Mouse (Mus musculus) fibroblast of lung, adult 2 months (primary cell): ENCODE measurements around the gene Mettl23.
"Not testable (repeated sequence)": the region's sequence is repeated elsewhere in the genome, so short reads cannot be mapped to it uniquely, and the experiment has no call there.

Experiments
- DNase-seq: peaks from one replicate; pipeline ENCODE4 v3.0.0-alpha.2; 2011; ENCODE audit warnings: low read depth

Mettl23 gene

GRCm38 (mm10) chr11:116819932-116820593, 23.0 kb upstream of the Mettl23 start:
- no peak for DNase-seq

- DNase-seq, result no peak
Observed at GRCm38 (mm10) chr11:116821057-116821940, 21.8 kb upstream of the Mettl23 start.

- no peak for DNase-seq
Observed at GRCm38 (mm10) chr11:116822215-116822614, 20.9 kb upstream of the Mettl23 start.

GRCm38 (mm10) chr11:116822626-116823025, 20.5 kb upstream of the Mettl23 start:
- no peak for DNase-seq

- no peak for DNase-seq
Observed at GRCm38 (mm10) chr11:116823255-116823654, 19.8 kb upstream of the Mettl23 start.

- DNase-seq, result not testable (repeated sequence)
Observed at GRCm38 (mm10) chr11:116823885-116824284, 19.2 kb upstream of the Mettl23 start.

GRCm38 (mm10) chr11:116825230-116825629, 17.8 kb upstream of the Mettl23 start:
- DNase-seq, result no peak

GRCm38 (mm10) chr11:116826550-116827504, 16.3 kb upstream of the Mettl23 start:
- DNase-seq, result no peak

GRCm38 (mm10) chr11:116827534-116828165, 15.4 kb upstream of the Mettl23 start, which contains the start of gene Mxra7:
Gene Mxra7, minus strand, starts transcription at chr11:116828046.
- DNase-seq, result no peak

- no peak for DNase-seq
Observed at GRCm38 (mm10) chr11:116832172-116832685, 10.8 kb upstream of the Mettl23 start.

GRCm38 (mm10) chr11:116834954-116835353, 8.1 kb upstream of the Mettl23 start:
- DNase-seq, result no peak

GRCm38 (mm10) chr11:116836283-116836682, 6.8 kb upstream of the Mettl23 start:
- DNase-seq, result no peak

GRCm38 (mm10) chr11:116837441-116837840, 5.6 kb upstream of the Mettl23 start:
- no peak for DNase-seq

GRCm38 (mm10) chr11:116838936-116839335, 4.1 kb upstream of the Mettl23 start:
- no peak for DNase-seq

GRCm38 (mm10) chr11:116839601-116840000, 3.5 kb upstream of the Mettl23 start:
- DNase-seq, result no peak

- no peak for DNase-seq
Observed at GRCm38 (mm10) chr11:116840748-116841147, 2.3 kb upstream of the Mettl23 start.

GRCm38 (mm10) chr11:116842531-116843260, 382 bp upstream of the Mettl23 start:
- DNase-seq, result no peak

GRCm38 (mm10) chr11:116846593-116847181, 3.6 kb downstream of the Mettl23 start:
- no peak for DNase-seq

- DNase-seq, result no peak
Observed at GRCm38 (mm10) chr11:116847187-116848085, 4.4 kb downstream of the Mettl23 start.
